Mouse (Mus musculus) embryonic facial prominence, embryonic 10.5 days (tissue): Measurements from ENCODE around the gene Kit. TPM values are rescaled to one million over a fixed set of nuclear protein-coding genes. Genes with fewer than 3 reads are reported as not detected.

Source experiments
- DNase-seq: peaks from one replicate; pipeline ENCODE4 v3.0.0-alpha.2; 2017; ENCODE audit warnings: low spot score
- H3K27ac ChIP-seq: fragments of 300-500 bp; sonication (generic); replicated peaks from 2 replicates; pipeline ENCODE4 v1.5.1; 2016; ENCODE audit warnings: mild to moderate bottlenecking
- H3K27me3 ChIP-seq: fragments of 300-500 bp; sonication (generic); replicated peaks from 2 replicates; pipeline ENCODE4 v1.6.1; 2016; ENCODE audit warnings: low read depth, mild to moderate bottlenecking; ENCODE audit not compliant: poor library complexity, severe bottlenecking
- H3K36me3 ChIP-seq: fragments of 300-500 bp; sonication (generic); replicated peaks from 2 replicates; pipeline ENCODE4 v1.6.1; 2016; ENCODE audit warnings: mild to moderate bottlenecking, moderate library complexity
- H3K4me1 ChIP-seq: fragments of 300-500 bp; sonication (generic); 2 replicates; pipeline ENCODE4 v1.6.1; 2016
- H3K4me3 ChIP-seq: fragments of 300-500 bp; sonication (generic); 2 replicates; pipeline ENCODE4 v1.5.1; 2016; ENCODE audit warnings: mild to moderate bottlenecking, moderate library complexity
- H3K9me3 ChIP-seq: fragments of 300-500 bp; sonication (generic); 2 replicates; pipeline ENCODE4 v1.6.1; 2016; ENCODE audit warnings: mild to moderate bottlenecking
- WGBS: fragments of 180-500 bp; shearing (Covaris S2); methylation state at CpG from one replicate; pipeline ENCODE4 v1.1.7; 2016; 5-methylcytosine and 5-hydroxymethylcytosine counted together
- polyA plus RNA-seq: library from polyadenylated mRNA; unstranded; fragments of >200 nt; fragmentation: Nextera tagmentation; extraction: Ambion mirVana; gene quantifications from 2 replicates; pipeline ENCODE4 v1.2.1, GENCODE M21; 2016

Kit gene
- polyA plus RNA-seq = 24.3 and 26.8 TPM in 2 replicates

DNA sequence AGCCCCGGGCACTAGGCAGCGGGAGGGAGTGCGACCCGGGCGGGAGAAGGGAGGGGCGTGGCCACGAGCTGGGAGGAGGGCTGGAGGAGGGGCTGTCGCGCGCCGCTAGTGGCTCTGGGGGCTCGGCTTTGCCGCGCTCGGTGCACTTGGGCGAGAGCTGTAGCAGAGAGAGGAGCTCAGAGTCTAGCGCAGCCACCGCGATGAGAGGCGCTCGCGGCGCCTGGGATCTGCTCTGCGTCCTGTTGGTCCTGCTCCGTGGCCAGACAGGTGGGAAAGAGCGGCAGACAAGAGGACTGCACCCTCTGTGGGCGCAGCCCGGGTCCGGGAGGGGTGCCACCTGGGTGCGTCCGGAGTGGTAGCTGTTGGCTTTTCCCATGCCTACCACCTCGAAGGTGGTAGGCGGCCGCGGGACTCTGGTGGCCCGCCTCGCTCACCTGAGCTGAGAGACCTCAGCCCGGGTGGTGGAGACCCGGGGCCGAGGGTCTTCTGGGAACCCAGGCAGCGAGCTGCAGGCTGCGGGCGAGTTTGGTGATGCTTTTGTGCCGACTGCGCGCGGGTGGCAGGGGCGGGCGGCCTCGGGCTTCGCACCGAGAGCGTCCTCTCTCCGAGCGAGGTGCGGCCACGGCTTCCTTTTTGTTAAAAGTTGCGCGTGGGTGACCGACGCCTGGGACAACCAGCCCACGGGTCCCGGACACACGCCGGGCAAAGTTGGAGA is at the start of gene Kit:
TSS of gene Kit (plus strand) at position 65 of the 715 bp plus-strand sequence.
- WGBS = under 1% methylated on average over 65 of the region's 65 CpGs
- DNase-seq = peak; percentile 94
- Histone ChIP-seq H3K27ac (peak within 1 kb of the TSS; percentile 89), H3K27me3 (peaks cover 54% of the 10 kb centered on the region), H3K9me3 (no peaks in the 10 kb centered on the region), H3K4me1 (peaks cover 49% of the 10 kb centered on the region), H3K36me3 (no peaks in the 10 kb centered on the region), H3K4me3 (peak within 1 kb of the TSS; percentile 81)

DNA sequence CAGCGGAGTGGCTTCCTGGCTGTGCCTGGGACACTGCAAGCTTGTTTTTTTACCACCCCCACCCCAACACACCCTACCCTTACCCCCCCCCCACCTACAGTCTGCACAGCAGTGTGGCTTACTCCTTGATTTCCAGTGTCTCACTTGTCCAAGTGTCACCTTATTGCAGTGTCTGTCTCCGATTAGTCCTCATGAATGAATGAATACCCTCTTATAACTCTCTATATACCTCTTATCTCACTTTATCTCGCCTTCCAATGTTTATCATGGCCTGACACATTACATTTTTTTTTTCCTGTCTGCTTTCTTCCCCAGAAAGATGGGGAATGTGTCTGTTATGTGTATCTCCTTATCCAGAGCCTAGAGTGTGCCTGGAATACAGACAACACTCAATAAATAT is 38.6 kb upstream of the Kit start:
- H3K9me3 ChIP-seq = no peaks in the 10 kb centered on the region
- H3K27ac ChIP-seq = no peak overlapping the region
- 0 out of 2 replicates have a peak, but pooled peaks cover 3% of the 10 kb centered on the region for H3K27me3 ChIP-seq
- H3K36me3 ChIP-seq = no peaks in the 10 kb centered on the region
- WGBS = 75% methylated on average over 3 of the region's 3 CpGs
- peaks cover 29% of the 10 kb centered on the region for H3K4me1 ChIP-seq
- no peak overlapping the region for H3K4me3 ChIP-seq
- no peak for DNase-seq

DNA sequence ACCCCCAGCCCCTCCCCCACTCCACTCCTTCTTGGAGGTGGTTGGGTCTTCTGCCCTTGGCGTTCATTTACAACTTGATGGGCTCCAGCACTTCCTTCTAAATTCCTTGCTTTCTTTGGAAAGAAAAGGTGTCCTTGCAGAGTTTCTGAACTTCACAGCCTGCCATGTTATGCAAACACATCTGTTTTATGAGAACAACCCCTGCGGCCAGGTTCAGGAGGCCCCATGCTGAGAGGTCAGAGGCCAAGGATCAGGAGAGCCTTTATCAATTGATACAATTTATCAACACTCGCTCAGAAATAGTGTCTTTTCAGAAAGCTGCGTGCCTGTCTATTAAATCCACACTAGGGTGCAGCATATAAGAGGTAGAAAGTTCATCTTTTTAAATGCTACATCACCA is 37.0 kb upstream of the Kit start:
- no peaks in the 10 kb centered on the region for H3K36me3 ChIP-seq
- no peak overlapping the region for H3K4me3 ChIP-seq
- peaks cover 29% of the 10 kb centered on the region for H3K4me1 ChIP-seq
- no peak overlapping the region for H3K27ac ChIP-seq
- H3K27me3 ChIP-seq = 0 out of 2 replicates have a peak, but pooled peaks cover 3% of the 10 kb centered on the region
- WGBS = 30% methylated on average over 4 of the region's 4 CpGs
- no peaks in the 10 kb centered on the region for H3K9me3 ChIP-seq
- no peak for DNase-seq

DNA sequence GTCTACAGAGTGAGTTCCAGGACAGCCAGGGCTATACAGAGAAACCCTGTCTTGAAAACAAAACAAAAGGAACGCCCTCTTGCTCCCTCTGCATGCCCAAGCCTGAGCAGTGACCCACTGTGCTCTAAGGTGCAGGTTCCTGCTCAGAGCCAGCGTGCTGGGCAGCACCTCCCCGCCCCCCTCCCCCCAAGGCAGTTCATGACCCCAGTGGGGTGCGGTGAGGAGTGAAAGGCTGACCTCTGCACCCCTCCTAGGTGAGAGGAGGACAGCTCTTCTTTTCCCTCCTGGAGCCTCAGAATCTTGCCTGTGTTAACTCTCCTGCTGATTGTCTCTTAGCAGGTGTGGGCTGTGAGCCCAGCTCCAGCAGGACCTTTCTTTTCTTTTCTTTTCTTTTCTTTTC is 36.3 kb upstream of the Kit start:
- 0 out of 2 replicates have a peak, but pooled peaks cover 3% of the 10 kb centered on the region for H3K27me3 ChIP-seq
- DNase-seq = no peak
- no peaks in the 10 kb centered on the region for H3K9me3 ChIP-seq
- 14% methylated on average over 4 of the region's 4 CpGs for WGBS
- no peak overlapping the region for H3K4me3 ChIP-seq
- H3K36me3 ChIP-seq = no peaks in the 10 kb centered on the region
- H3K27ac ChIP-seq = peak overlapping the region; percentile 57; the same call in 1 of the 2 replicates
- H3K4me1 ChIP-seq = peaks cover 29% of the 10 kb centered on the region

DNA sequence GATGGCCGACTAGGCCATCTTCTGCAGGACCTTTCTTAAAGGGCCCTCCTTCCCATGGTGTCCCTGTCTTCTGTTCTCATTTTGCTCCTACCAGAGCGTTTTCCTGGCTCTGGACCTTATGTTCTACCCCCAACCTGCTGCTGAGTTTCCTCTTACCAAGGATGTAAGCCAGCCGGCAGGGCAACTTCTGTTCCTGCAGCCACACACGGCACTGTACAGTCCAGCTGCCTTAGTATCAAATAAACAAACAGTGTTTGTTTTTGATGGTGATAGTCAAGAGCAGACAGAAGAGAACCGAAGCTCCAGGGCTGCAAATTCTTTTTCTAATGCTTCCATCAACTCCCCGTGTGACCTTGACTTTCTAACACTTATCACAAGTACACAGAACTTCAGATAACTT is 35.6 kb upstream of the Kit start:
- H3K36me3 ChIP-seq = no peaks in the 10 kb centered on the region
- H3K4me1 ChIP-seq = peaks cover 29% of the 10 kb centered on the region
- no peak overlapping the region for H3K27ac ChIP-seq
- H3K27me3 ChIP-seq = 0 out of 2 replicates have a peak, but pooled peaks cover 3% of the 10 kb centered on the region
- WGBS = 35% methylated on average over 6 of the region's 6 CpGs
- DNase-seq = no peak
- no peaks in the 10 kb centered on the region for H3K9me3 ChIP-seq
- no peak overlapping the region for H3K4me3 ChIP-seq

DNA sequence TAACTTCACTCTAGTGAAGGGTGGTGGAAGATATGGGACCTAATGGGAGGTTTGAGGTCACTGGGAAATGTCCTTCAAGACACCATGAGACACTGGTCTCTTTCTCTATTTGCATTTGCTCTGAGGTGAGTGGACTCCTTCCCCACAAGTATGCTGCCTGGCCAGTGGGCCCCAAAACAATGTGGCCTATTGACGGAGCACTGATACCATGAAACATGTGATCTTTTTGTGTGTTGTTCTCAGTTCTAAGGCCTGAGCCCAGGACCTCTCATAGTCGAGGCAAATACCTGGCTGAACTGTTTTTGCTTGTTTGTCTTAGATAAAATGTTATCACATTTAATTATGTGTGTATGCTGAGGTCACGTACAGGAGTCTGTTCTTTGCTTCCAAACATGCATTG is 31.0 kb upstream of the Kit start:
- 77% methylated on average over 3 of the region's 3 CpGs for WGBS

DNA sequence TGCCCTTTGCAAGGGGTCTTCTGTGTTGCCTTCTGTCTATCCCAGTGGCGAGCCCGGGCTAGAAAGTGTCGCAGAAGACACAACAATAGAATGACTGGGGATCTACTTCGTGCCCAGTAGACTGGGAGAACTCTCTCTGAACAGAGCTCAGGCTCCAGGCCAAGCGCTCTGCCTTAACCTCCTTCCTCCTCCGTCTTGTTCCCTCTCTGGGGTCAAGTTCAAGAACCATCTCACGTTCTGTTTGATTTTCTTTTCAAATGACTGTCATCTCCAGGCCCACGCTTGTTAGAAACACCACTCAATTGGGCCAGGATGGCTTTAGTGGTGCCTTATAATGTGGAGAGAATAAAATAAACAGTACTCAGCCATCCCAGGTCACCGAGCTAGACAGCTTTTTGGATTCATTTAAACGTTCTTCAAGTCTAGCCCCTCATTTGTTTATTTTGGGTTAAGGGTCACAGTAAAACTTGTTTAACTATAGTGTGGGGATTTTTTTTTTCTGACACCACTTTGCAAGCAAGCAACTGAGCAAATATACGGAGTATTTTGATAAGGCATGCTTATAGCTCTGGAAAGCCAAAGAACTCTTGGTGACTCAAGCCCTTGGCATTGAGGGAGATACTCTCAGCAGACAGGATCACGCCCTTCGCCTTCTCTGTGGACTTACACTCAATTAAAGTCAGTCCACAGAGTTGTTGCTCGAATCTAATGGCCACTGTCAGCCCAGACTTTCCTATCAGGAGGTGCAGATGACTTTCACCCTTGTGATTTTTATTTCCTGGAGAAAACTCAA is 30.0 kb upstream of the Kit start:
- H3K27me3 ChIP-seq = no peaks in the 10 kb centered on the region
- no peaks in the 10 kb centered on the region for H3K36me3 ChIP-seq
- H3K27ac ChIP-seq = no peak overlapping the region
- no peak for DNase-seq
- 70% methylated on average over 14 of the region's 14 CpGs for WGBS
- 0 out of 2 replicates have a peak, but pooled peaks cover 5% of the 10 kb centered on the region for H3K4me1 ChIP-seq
- no peaks in the 10 kb centered on the region for H3K9me3 ChIP-seq
- no peak overlapping the region for H3K4me3 ChIP-seq

More for the DNA sequence above, 31.0 kb upstream of the Kit start:
- Histone ChIP-seq H3K4me1 (peaks cover 10% of the 10 kb centered on the region; the same call in 1 of the 2 replicates), H3K27me3 (no peaks in the 10 kb centered on the region), H3K27ac (no peak overlapping the region), H3K9me3 (no peaks in the 10 kb centered on the region), H3K4me3 (no peak overlapping the region), H3K36me3 (no peaks in the 10 kb centered on the region)
- no peak for DNase-seq

DNA sequence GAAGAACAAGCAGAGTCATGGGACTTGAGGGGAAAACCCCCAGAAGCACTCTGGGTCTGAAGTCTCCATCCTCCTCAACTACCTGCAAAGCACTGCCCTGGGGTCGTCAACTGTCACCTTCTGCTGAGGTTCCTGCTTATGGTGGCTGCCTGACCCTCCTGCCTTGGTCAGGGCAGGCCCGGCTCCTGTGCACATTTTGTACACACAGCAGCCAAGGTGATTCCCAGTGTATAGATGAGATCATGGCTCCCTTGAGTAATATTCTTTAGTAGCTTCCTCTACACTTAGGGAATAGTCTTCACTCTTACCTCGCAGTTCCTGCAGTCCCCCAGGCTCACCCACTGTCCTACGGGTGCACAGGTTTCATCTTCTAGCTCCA is 29.5 kb upstream of the Kit start:
- no peak overlapping the region for H3K27ac ChIP-seq
- 0 out of 2 replicates have a peak, but pooled peaks cover 5% of the 10 kb centered on the region for H3K4me1 ChIP-seq
- H3K4me3 ChIP-seq = no peak overlapping the region
- no peaks in the 10 kb centered on the region for H3K36me3 ChIP-seq
- no peak for DNase-seq
- 85% methylated on average over 4 of the region's 4 CpGs for WGBS
- no peaks in the 10 kb centered on the region for H3K9me3 ChIP-seq
- no peaks in the 10 kb centered on the region for H3K27me3 ChIP-seq

DNA sequence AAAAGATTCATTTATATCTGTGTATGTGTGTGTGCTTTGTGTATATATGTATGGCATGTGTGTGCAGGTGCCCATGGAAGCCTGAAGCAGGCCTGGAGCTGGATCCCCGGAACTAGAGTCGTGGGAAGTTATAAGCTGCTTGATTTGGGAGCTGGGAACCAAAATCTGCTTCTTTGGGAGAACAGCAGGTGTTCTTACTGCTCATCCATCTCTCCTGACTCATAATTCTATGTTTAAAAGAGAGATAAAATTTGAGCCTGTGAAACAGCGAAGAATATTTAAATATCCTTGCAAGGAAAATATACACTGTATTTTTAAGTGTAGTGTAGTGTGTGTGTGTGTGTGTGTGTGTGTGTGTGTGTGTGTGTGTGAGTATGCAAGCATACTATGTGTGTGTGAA is 21.7 kb upstream of the Kit start:
- no peak overlapping the region for H3K4me3 ChIP-seq
- 91% methylated on average over 3 of the region's 3 CpGs for WGBS
- DNase-seq = no peak
- H3K4me1 ChIP-seq = peaks cover 4% of the 10 kb centered on the region; the same call in 1 of the 2 replicates
- H3K36me3 ChIP-seq = no peaks in the 10 kb centered on the region
- H3K27me3 ChIP-seq = no peaks in the 10 kb centered on the region
- no peaks in the 10 kb centered on the region for H3K9me3 ChIP-seq
- H3K27ac ChIP-seq = no peak overlapping the region

DNA sequence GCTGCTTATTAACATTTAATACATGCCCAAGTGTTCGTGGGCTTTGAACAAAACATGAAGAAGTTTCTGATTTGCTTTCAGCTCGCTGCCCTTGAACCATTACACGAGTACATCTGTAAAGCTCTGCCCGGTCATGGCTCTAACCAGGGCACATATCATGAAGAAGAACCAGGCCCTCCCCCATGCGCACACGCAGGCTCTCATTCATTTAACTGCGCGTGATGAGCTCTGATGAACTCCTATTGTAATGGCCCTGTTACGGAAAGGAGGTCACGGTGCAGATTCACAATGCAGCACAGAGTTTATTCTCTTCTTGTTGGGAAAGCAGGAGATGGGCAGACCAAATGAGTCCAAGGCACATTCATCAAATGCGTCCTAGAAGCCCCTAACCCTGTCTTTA is 17.1 kb upstream of the Kit start:
- Histone ChIP-seq H3K4me1 (peaks cover 4% of the 10 kb centered on the region; the same call in 1 of the 2 replicates), H3K36me3 (no peaks in the 10 kb centered on the region), H3K9me3 (no peaks in the 10 kb centered on the region), H3K27ac (no peak overlapping the region), H3K4me3 (no peak overlapping the region), H3K27me3 (no peaks in the 10 kb centered on the region)
- DNase-seq = no peak
- WGBS = 87% methylated on average over 11 of the region's 11 CpGs

DNA sequence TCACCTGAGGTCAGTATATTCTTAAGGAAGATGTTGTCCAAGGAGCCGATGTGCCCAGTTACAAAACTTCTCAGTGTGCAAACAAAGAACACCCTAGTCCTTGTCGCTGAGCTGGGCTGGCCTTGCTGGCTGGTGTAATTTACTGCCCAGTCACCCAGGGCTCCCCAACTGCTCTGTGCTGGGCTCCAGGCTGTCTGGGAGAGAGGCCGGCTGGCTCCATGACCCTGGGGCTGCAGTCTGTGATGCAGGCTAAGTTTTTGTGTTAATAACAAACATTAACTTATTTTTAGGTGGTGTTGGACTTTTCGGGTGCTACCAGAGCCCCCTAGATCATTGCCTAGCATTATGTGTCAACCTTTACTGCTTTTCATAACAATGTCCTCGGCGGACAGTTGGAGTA is 15.4 kb upstream of the Kit start:
- Histone ChIP-seq H3K4me1 (peaks cover 6% of the 10 kb centered on the region; the same call in 1 of the 2 replicates), H3K9me3 (no peaks in the 10 kb centered on the region), H3K36me3 (no peaks in the 10 kb centered on the region), H3K4me3 (no peak overlapping the region), H3K27me3 (no peaks in the 10 kb centered on the region), H3K27ac (no peak overlapping the region)
- WGBS = 87% methylated on average over 6 of the region's 6 CpGs
- no peak for DNase-seq

DNA sequence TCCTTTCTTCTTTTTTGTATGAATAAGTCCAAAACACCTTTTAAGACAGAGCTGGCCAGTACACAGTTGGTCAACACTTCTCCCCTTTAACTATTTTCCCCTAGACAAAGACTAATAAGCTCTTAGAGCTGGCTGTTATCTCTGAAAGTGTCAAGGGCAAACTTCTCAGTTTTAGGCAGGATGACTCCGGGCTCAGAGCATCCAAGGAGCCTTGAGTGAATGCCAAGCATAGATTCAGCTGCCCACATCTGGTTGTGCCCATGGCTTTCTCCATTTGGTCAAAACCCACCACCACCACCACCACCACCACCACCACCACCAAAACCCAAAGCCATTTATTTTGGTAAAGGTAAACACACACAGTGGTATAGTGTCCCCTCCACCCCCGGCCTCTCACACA is 13.5 kb upstream of the Kit start:
- Histone ChIP-seq H3K36me3 (no peaks in the 10 kb centered on the region), H3K4me1 (peaks cover 7% of the 10 kb centered on the region; the same call in 1 of the 2 replicates), H3K27ac (no peak overlapping the region), H3K27me3 (no peaks in the 10 kb centered on the region), H3K9me3 (no peaks in the 10 kb centered on the region), H3K4me3 (no peak overlapping the region)
- no peak for DNase-seq
- WGBS = 87% methylated on average over 2 of the region's 2 CpGs
